Mouse (Mus musculus) MEL (cell line): ENCODE data around the gene Fam122c.

Experiments
- BHLHE40 ChIP-seq: IDR thresholded peaks from 2 replicates; pipeline ENCODE4 v1.6.1; 2012; ENCODE audit warnings: low read depth, mild to moderate bottlenecking, inconsistent platforms, low read length, improper control_type of control experiment, borderline replicate concordance
- CTCF ChIP-seq, 3 experiments: IDR thresholded peaks in 2 of 3; conservative IDR thresholded peaks in 1 of 3; 2 replicates each; pipeline ENCODE4 v1.5.1; 2011 to 2012; ENCODE audit warnings: low read length in 3 of 3, low read depth in 2 of 3, mild to moderate bottlenecking in 2 of 3, improper control_type of control experiment in 1 of 3, inconsistent platforms in 1 of 3, mixed read lengths in 1 of 3, moderate library complexity in 1 of 3; ENCODE audit not compliant: control insufficient read depth in 1 of 3, insufficient read depth in 1 of 3, poor library complexity in 1 of 3, severe bottlenecking in 1 of 3
- E2F4 ChIP-seq: IDR thresholded peaks from 2 replicates; pipeline ENCODE4 v1.6.1; 2011; ENCODE audit warnings: low read depth, low read length, improper control_type of control experiment, borderline replicate concordance
- GATA1 ChIP-seq: IDR thresholded peaks from 2 replicates; pipeline ENCODE4 v1.6.1; 2011; ENCODE audit warnings: low read depth, low read length, improper control_type of control experiment
- MAX ChIP-seq: IDR thresholded peaks from 2 replicates; pipeline ENCODE4 v1.6.1; 2011; ENCODE audit warnings: low read length, improper control_type of control experiment
- POLR2A ChIP-seq, 2 experiments: IDR thresholded peaks; 2 replicates each; pipeline ENCODE4 v1.6.1; 2011 to 2012; ENCODE audit warnings: low read length in 2 of 2, mild to moderate bottlenecking in 2 of 2, control low read depth in 1 of 2, improper control_type of control experiment in 1 of 2, low read depth in 1 of 2, moderate library complexity in 1 of 2; ENCODE audit not compliant: control insufficient read depth in 1 of 2, insufficient read depth in 1 of 2, poor library complexity in 1 of 2
- RAD21 ChIP-seq: IDR thresholded peaks from 2 replicates; pipeline ENCODE4 v1.6.1; 2011; ENCODE audit warnings: mild to moderate bottlenecking, low read depth, low read length, improper control_type of control experiment
- USF2 ChIP-seq, 2 experiments: IDR thresholded peaks; 2 replicates each; pipeline ENCODE4 v1.6.1; 2011 to 2012; ENCODE audit warnings: improper control_type of control experiment in 2 of 2, low read length in 2 of 2, borderline replicate concordance in 1 of 2, inconsistent platforms in 1 of 2, low read depth in 1 of 2, mild to moderate bottlenecking in 1 of 2; ENCODE audit not compliant: insufficient read depth in 1 of 2
- ZC3H11A ChIP-seq: IDR thresholded peaks from 2 replicates; pipeline ENCODE4 v1.6.1; 2012; ENCODE audit warnings: low read depth, mild to moderate bottlenecking, inconsistent platforms, low read length, improper control_type of control experiment
- ZNF384 ChIP-seq: IDR thresholded peaks from 2 replicates; pipeline ENCODE4 v1.6.1; 2012; ENCODE audit warnings: low read depth, mild to moderate bottlenecking, inconsistent platforms, low read length, improper control_type of control experiment

DNA sequence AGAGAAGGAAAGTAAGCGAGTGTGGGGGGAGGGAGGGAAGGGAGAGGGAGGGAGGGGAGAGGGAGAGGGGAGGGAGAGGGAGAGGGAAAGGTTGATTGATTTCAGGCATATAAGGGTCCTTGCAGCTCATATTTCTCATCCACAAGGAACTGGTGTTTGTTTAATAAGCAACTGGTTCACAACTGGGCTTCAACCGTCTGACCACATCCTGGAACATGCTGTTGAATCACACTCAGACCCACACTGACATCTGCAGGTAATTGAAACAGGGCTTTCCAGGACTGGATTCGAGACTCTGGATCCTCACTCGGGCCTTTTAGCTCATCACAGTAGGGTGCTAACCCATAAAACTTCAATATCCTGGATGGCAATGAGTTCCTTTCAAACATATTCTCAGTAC lies 39.5 kb upstream of the Fam122c start:
- TF ChIP-seq BHLHE40, result no peak
- TF ChIP-seq CTCF (IDR thresholded peaks at IDR 0.05 in 2 of 3, conservative IDR thresholded peaks at IDR 0.05 in 1 of 3; ENCODE audit: control insufficient read depth in 1 of 3, insufficient read depth in 1 of 3, low read depth in 2 of 3, low read length in 3 of 3, poor library complexity in 1 of 3, severe bottlenecking in 1 of 3), result no peak
- TF ChIP-seq USF2 (IDR thresholded peaks at IDR 0.05; ENCODE audit: borderline replicate concordance in 1 of 2, insufficient read depth in 1 of 2, low read depth in 1 of 2, low read length in 2 of 2), result no peak
- TF ChIP-seq RAD21, result no peak
- no peak for TF ChIP-seq ZNF384
- TF ChIP-seq GATA1, result no peak
- no peak for TF ChIP-seq E2F4
- TF ChIP-seq POLR2A (IDR thresholded peaks at IDR 0.05; ENCODE audit: control insufficient read depth in 1 of 2, insufficient read depth in 1 of 2, low read depth in 1 of 2, low read length in 2 of 2, poor library complexity in 1 of 2), result no peak
- no peak for TF ChIP-seq ZC3H11A
- TF ChIP-seq MAX, result no peak
